Mouse (Mus musculus) embryonic facial prominence, embryonic 12.5 days (tissue): ENCODE measurements around the gene Fam186b. TPM values are rescaled to one million over a fixed set of nuclear protein-coding genes. Genes with fewer than 3 reads are reported as not detected.

Experiments
- ATAC-seq: fragments of 200-750 bp; cut with Nextera tagmentation; 2 replicates; pipeline ENCODE4 v1.8.0; 2017; ENCODE audit not compliant: insufficient number of reproducible peaks, insufficient read depth, low FRiP score, low TSS enrichment
- H3K27ac ChIP-seq: fragments of 300-500 bp; sonication (generic); 2 replicates; pipeline ENCODE4 v1.5.1; 2016; ENCODE audit warnings: mild to moderate bottlenecking
- H3K27me3 ChIP-seq: fragments of 300-500 bp; sonication (generic); 2 replicates; pipeline ENCODE4 v1.6.1; 2016; ENCODE audit warnings: mild to moderate bottlenecking, moderate library complexity
- H3K36me3 ChIP-seq: fragments of 300-500 bp; sonication (generic); 2 replicates; pipeline ENCODE4 v1.6.1; 2016; ENCODE audit warnings: mild to moderate bottlenecking
- H3K4me1 ChIP-seq: fragments of 300-500 bp; sonication (generic); 2 replicates; pipeline ENCODE4 v1.6.1; 2016
- H3K4me2 ChIP-seq: fragments of 300-500 bp; sonication (generic); replicated peaks from 2 replicates; pipeline ENCODE4 v1.6.1; 2016; ENCODE audit warnings: mild to moderate bottlenecking, moderate library complexity
- H3K4me3 ChIP-seq: fragments of 300-500 bp; sonication (generic); 2 replicates; pipeline ENCODE4 v1.5.1; 2016; ENCODE audit warnings: mild to moderate bottlenecking
- H3K9ac ChIP-seq: fragments of 300-500 bp; sonication (generic); 2 replicates; pipeline ENCODE4 v1.6.1; 2016; ENCODE audit warnings: mild to moderate bottlenecking, moderate library complexity
- H3K9me3 ChIP-seq: fragments of 300-500 bp; sonication (generic); 2 replicates; pipeline ENCODE4 v1.6.1; 2016; ENCODE audit warnings: mild to moderate bottlenecking, moderate library complexity
- WGBS: fragments of 180-500 bp; shearing (Covaris S2); methylation state at CpG from one replicate; pipeline ENCODE4 v1.1.7; 2016; 5-methylcytosine and 5-hydroxymethylcytosine counted together
- polyA plus RNA-seq: library from polyadenylated mRNA; unstranded; fragments of >200 nt; fragmentation: Nextera tagmentation; extraction: Ambion mirVana; gene quantifications from 2 replicates; pipeline ENCODE4 v1.2.1, GENCODE M21; 2016

The Fam186b gene
- polyA plus RNA-seq, 1 experiment from 2014 or later, result 0.32 TPM

DNA sequence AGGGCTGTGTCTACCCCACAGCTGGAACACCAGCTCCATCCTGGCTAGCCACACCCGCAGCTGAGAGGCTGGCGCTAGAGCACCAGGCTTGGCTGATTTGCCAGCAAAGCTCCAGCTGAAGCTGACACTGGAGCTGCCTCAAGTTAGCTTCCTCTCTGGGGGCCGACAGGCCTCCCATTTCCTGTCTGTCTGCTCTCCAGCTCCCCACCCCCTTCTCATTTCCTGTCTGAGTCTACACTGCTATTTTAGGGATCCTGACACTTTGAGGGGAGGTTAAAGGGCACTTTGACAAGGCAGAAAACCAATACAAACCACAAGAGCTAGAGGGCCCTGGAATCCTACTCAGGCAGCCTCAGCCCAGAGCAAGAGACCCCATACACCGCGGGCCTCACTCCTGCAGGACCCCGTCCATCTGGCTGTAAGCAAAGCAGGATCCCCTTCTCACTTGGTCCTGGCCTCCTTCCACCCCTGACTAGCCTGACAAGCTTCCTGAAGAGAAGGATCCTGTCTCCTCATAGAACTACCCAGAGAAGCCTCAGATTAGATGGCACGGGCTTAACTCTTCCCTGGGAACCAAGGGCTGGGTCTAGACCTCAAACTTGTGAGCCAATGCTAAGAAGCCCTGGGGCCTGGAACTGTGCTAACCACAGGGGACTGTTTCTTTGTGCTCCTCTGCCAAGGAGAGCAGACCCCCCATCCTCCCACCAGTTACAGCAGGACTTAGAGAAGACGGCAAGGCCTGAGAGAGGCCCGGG lies 37.4 kb upstream of the Fam186b start:
- Histone ChIP-seq H3K36me3 (peaks cover 26% of the 10 kb centered on the region), H3K27ac (peak overlapping the region; percentile 96), H3K9ac (no peak overlapping the region), H3K4me3 (no peak overlapping the region), H3K4me2 (0 out of 2 replicates have a peak overlapping the region, but pooled peaks have one; percentile 4), H3K9me3 (no peaks in the 10 kb centered on the region), H3K27me3 (no peaks in the 10 kb centered on the region), H3K4me1 (peaks cover 43% of the 10 kb centered on the region)
- ATAC-seq, result peak; percentile 85
- 24% methylated on average over 9 of the region's 9 CpGs for WGBS

GRCm38 (mm10) chr15:99332111-99332510 lies 36.4 kb upstream of the Fam186b start:
- Histone ChIP-seq H3K27ac (peak overlapping the region; percentile 96), H3K4me2 (no peak overlapping the region), H3K4me3 (no peak overlapping the region), H3K4me1 (peaks cover 40% of the 10 kb centered on the region), H3K9me3 (no peaks in the 10 kb centered on the region), H3K36me3 (peaks cover 36% of the 10 kb centered on the region), H3K27me3 (no peaks in the 10 kb centered on the region), H3K9ac (0 out of 2 replicates have a peak overlapping the region, but pooled peaks have one; percentile 17)
- ATAC-seq, result no peak

GRCm38 (mm10) chr15:99331341-99331740 lies 35.7 kb upstream of the Fam186b start:
- Histone ChIP-seq H3K4me3 (no peak overlapping the region), H3K9ac (no peak overlapping the region), H3K36me3 (peaks cover 39% of the 10 kb centered on the region), H3K27me3 (no peaks in the 10 kb centered on the region), H3K27ac (peak overlapping the region; percentile 96; the same call in 1 of the 2 replicates), H3K4me1 (peaks cover 38% of the 10 kb centered on the region), H3K4me2 (no peak overlapping the region), H3K9me3 (no peaks in the 10 kb centered on the region)
- WGBS, result 57% methylated on average over 5 of the region's 5 CpGs
- no peak for ATAC-seq

GRCm38 (mm10) chr15:99330324-99330723 lies 34.6 kb upstream of the Fam186b start:
- no peaks in the 10 kb centered on the region for H3K27me3 ChIP-seq
- ATAC-seq, result no peak
- H3K36me3 ChIP-seq, result peaks cover 45% of the 10 kb centered on the region
- H3K4me3 ChIP-seq, result no peak overlapping the region
- H3K27ac ChIP-seq, result no peak overlapping the region
- H3K4me2 ChIP-seq, result no peak overlapping the region
- no peaks in the 10 kb centered on the region for H3K9me3 ChIP-seq
- 58% methylated on average over 2 of the region's 2 CpGs for WGBS
- no peak overlapping the region for H3K9ac ChIP-seq
- H3K4me1 ChIP-seq, result peaks cover 38% of the 10 kb centered on the region

DNA sequence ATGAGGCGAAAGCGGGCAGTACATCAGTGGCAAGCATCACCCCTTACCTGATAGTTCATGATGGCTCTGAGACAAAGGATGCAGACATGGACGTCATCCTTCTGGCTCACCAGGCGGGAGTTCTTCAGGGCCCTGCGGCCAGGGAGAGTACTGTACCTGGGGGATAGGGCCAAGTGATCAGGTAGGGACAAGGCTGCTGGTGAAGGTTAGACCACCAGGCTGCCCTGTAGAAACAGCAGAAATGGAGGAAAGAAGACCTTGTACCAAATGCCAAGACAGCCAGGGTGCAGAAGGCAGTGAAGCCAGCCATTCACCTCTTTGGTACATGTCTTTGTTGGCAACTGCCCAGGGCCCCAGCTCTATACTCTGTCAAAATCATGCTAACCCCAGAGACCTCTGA lies 32.3 kb upstream of the Fam186b start:
- no peak overlapping the region for H3K27ac ChIP-seq
- no peak overlapping the region for H3K4me3 ChIP-seq
- H3K9me3 ChIP-seq, result no peaks in the 10 kb centered on the region
- no peak overlapping the region for H3K4me2 ChIP-seq
- H3K36me3 ChIP-seq, result peaks cover 64% of the 10 kb centered on the region
- WGBS, result 97% methylated on average over 5 of the region's 5 CpGs
- peaks cover 17% of the 10 kb centered on the region for H3K4me1 ChIP-seq
- no peak overlapping the region for H3K9ac ChIP-seq
- ATAC-seq, result no peak
- H3K27me3 ChIP-seq, result no peaks in the 10 kb centered on the region

DNA sequence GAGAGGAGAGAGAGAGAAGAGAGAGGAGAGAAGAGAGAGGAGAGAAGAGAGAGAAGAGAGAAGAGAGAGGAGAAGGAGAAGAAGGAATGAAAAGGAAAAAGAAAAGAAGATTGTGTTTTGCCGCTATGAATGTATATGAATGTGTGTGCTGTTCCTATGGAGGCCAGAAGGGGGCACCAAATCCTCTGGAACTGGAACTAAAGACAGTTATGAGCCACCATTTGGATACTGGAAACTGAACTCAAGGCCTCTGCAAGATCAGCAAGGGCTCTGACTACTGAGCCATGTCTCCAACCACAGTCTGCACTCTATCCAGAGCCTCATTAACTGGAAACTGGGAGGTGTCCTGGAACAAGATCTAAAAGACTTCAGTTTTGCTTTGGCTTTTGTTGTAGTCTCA lies 31.3 kb upstream of the Fam186b start:
- no peak for ATAC-seq
- no peak overlapping the region for H3K4me2 ChIP-seq
- H3K9ac ChIP-seq, result no peak overlapping the region
- no peaks in the 10 kb centered on the region for H3K9me3 ChIP-seq
- no peaks in the 10 kb centered on the region for H3K27me3 ChIP-seq
- H3K36me3 ChIP-seq, result peaks cover 74% of the 10 kb centered on the region
- H3K4me3 ChIP-seq, result no peak overlapping the region
- peaks cover 7% of the 10 kb centered on the region for H3K4me1 ChIP-seq
- H3K27ac ChIP-seq, result peak overlapping the region; percentile 18; the same call in 1 of the 2 replicates
- 81% methylated on average over 1 of the region's 1 CpGs for WGBS

- Histone ChIP-seq H3K4me3 (no peak overlapping the region), H3K36me3 (peaks cover 80% of the 10 kb centered on the region), H3K4me1 (peaks cover 1% of the 10 kb centered on the region; the same call in 1 of the 2 replicates), H3K4me2 (no peak overlapping the region), H3K9me3 (no peaks in the 10 kb centered on the region), H3K27me3 (no peaks in the 10 kb centered on the region), H3K27ac (peak overlapping the region; percentile 18; the same call in 1 of the 2 replicates), H3K9ac (no peak overlapping the region)
- WGBS, result 55% methylated on average over 2 of the region's 2 CpGs
- no peak for ATAC-seq
These were observed 30.7 kb upstream of the Fam186b start for GRCm38 (mm10) chr15:99326407-99326806.

DNA sequence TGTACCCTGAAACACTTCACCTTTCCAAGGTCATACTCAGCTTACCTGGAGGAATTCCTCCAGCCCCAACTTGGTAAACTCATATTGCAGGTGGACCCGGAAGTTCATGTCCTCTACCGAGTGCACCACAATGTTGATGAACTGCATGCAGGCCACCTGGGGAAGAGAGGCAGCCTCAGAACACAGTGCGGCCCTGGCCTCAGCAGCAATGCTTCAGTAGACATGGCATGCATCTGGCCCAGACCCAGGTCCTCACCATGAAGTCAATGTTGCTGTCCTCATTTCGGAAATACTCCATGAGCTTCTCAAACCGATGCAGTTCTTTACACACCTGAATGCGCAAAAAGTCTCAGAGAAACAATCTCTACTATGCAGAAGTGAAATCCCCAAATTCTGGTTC lies 29.9 kb upstream of the Fam186b start:
- H3K27ac ChIP-seq, result no peak overlapping the region
- H3K4me3 ChIP-seq, result no peak overlapping the region
- no peak for ATAC-seq
- H3K4me1 ChIP-seq, result no peaks in the 10 kb centered on the region; the same call in 1 of the 2 replicates
- H3K9ac ChIP-seq, result no peak overlapping the region
- H3K4me2 ChIP-seq, result no peak overlapping the region
- no peaks in the 10 kb centered on the region for H3K9me3 ChIP-seq
- 95% methylated on average over 6 of the region's 6 CpGs for WGBS
- peaks cover 88% of the 10 kb centered on the region for H3K36me3 ChIP-seq
- H3K27me3 ChIP-seq, result no peaks in the 10 kb centered on the region

GRCm38 (mm10) chr15:99324151-99324550 lies 28.5 kb upstream of the Fam186b start:
- no peaks in the 10 kb centered on the region for H3K27me3 ChIP-seq
- H3K9me3 ChIP-seq, result no peaks in the 10 kb centered on the region
- WGBS, result 84% methylated on average over 9 of the region's 9 CpGs
- no peak overlapping the region for H3K9ac ChIP-seq
- no peaks in the 10 kb centered on the region for H3K4me1 ChIP-seq
- no peak for ATAC-seq
- H3K4me3 ChIP-seq, result no peak overlapping the region
- H3K4me2 ChIP-seq, result no peak overlapping the region
- no peak overlapping the region for H3K27ac ChIP-seq
- peaks cover 91% of the 10 kb centered on the region for H3K36me3 ChIP-seq

- H3K27me3 ChIP-seq, result no peaks in the 10 kb centered on the region
- H3K9me3 ChIP-seq, result no peaks in the 10 kb centered on the region
- H3K4me2 ChIP-seq, result no peak overlapping the region
- 81% methylated on average over 9 of the region's 9 CpGs for WGBS
- H3K27ac ChIP-seq, result peak overlapping the region; percentile 58; the same call in 1 of the 2 replicates
- no peak for ATAC-seq
- peaks cover 98% of the 10 kb centered on the region for H3K36me3 ChIP-seq
- H3K9ac ChIP-seq, result no peak overlapping the region
- no peaks in the 10 kb centered on the region for H3K4me1 ChIP-seq
- no peak overlapping the region for H3K4me3 ChIP-seq
These were observed 25.3 kb upstream of the Fam186b start for GRCm38 (mm10) chr15:99320978-99321377.

GRCm38 (mm10) chr15:99320168-99320674 lies 24.5 kb upstream of the Fam186b start:
- H3K4me2 ChIP-seq, result no peak overlapping the region
- no peaks in the 10 kb centered on the region for H3K27me3 ChIP-seq
- H3K4me1 ChIP-seq, result no peaks in the 10 kb centered on the region
- no peak overlapping the region for H3K4me3 ChIP-seq
- H3K36me3 ChIP-seq, result peaks cover 99% of the 10 kb centered on the region
- no peaks in the 10 kb centered on the region for H3K9me3 ChIP-seq
- peak overlapping the region; percentile 58 for H3K27ac ChIP-seq
- no peak overlapping the region for H3K9ac ChIP-seq
- 79% methylated on average over 10 of the region's 10 CpGs for WGBS
- ATAC-seq, result no peak

DNA sequence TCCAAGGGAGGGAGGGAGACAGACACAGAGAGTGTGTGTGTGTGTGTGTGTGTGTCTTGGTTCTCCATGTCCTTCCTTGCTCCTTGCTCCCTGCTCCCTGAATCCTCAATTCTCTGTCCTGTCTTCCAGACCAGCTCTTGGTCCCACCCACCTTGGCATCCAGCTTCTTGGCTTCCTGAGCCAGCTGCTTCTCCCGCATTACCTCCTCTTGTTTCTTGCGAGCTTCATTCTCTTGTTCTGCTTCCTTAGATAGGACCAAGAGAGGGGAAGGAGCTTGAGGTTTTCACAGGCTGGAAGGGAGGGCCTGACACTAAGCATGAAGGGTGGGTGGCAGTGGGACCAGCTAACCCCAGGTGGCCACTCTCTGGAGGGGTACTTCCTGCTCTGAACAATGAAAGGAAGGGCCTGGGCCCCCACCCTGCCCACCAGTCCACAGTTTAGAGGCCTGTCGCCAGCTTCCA lies 23.8 kb upstream of the Fam186b start:
- H3K4me3 ChIP-seq, result no peak overlapping the region
- H3K9ac ChIP-seq, result no peak overlapping the region
- WGBS, result 75% methylated on average over 3 of the region's 3 CpGs
- no peak for ATAC-seq
- H3K4me1 ChIP-seq, result no peaks in the 10 kb centered on the region
- H3K27me3 ChIP-seq, result no peaks in the 10 kb centered on the region
- peak overlapping the region; percentile 41; the same call in 1 of the 2 replicates for H3K27ac ChIP-seq
- H3K36me3 ChIP-seq, result peaks cover 99% of the 10 kb centered on the region
- no peaks in the 10 kb centered on the region for H3K9me3 ChIP-seq
- H3K4me2 ChIP-seq, result no peak overlapping the region
